Mouse (Mus musculus): ENCODE measurements around the gene Polg2. TPM values are rescaled to one million over a fixed set of nuclear protein-coding genes. Genes with fewer than 3 reads are reported as not detected.
A peak's percentile ranks its signal among the peaks of the same experiment; 100 is the strongest.
"Not testable (repeated sequence)": the region's sequence is repeated elsewhere in the genome, so short reads cannot be mapped to it uniquely, and the experiment has no call there.

Gene Polg2
- total RNA-seq, 2 experiments from 2014 or later = 3.1 to 3.5 TPM

DNA sequence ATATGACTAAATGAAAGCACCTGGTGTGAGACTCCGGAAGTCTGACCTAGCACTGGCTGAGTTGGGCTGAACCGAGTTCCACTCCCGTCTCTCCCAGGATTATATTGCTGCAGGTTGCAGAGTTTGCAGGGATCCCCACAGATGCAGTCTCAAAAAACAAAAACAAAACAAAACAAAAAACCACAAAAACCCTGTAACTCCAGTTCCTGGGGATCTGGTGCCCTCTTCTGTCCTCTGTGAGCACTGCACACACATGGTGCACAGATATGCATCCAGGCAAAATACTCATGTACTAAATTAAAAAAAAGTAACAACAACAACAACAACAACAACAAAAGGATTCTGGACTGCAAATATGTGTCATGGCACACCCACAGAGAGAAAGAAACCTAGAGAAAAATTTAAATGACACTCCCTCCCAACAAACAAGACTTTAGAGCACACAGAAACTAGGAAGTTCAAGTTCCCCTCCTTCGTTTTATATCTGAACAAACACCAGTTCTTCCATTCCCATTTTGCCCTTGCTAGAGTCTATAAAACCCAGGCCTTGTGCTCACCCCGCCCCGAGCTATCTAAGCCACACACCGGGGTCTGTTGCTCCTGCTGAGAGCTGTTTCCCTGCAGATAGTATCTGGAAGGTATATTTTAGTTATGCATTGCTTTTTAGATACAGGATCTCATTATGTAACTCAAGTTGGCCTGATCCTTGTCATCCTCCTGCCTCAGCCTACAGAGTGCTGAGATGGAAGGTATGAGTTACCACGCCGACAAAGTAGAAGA is 9.0 kb downstream of the Polg2 start:
- intact Hi-C loops (cut with DNase I; ENCODE audit: low total_unique reads) = no loop called here
- no peak for DNase-seq

DNA sequence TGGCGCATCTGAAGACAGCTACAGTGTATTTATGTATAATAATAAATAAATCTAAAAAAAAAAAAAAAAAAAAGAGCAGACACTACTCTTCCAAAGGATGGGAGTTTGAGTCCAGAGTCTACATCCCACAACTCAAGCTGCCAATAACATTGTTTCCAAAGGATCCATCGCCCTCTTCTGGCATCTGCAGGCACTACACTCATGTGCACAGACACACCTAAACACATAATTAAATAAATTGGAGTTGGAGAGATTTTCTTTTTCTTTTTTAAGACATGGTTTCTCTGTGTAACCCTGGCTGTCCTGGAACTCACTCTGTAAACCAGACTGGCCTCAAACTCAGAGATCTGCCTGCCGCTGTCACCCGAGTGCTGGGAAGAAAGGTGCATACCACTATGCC is 11.8 kb downstream of the Polg2 start:
- DNase-seq = no peak
- intact Hi-C loops (cut with DNase I; ENCODE audit: low total_unique reads) = no loop called here

DNA sequence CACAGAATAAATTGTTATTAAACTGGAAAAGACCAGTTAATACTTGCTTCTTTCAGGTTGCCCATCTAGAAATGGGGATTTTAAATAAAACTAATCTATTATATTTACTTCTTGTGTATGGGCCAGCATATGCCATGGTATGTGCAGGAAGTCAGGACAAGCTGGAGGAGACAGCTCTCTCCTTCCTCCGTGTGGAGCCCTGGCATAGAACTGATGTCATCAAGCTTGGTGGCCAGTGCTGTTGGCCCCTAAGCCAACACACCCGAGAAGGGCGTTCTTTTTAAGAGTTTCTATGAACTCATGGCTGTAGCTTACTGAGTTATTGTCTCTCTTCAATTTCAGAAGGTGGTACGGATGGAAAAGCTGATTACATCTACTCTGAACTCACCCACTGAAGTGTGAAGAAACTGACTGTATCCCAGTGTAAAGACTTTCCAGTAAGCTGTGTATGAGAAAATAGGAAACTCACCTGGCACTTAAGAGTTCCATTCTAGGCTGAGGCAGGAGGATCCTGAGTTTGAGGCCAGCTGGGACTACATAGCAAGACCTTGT is 12.7 kb downstream of the Polg2 start:
- no peak for DNase-seq
- intact Hi-C loops (cut with DNase I; ENCODE audit: low total_unique reads) = no loop called here

DNA sequence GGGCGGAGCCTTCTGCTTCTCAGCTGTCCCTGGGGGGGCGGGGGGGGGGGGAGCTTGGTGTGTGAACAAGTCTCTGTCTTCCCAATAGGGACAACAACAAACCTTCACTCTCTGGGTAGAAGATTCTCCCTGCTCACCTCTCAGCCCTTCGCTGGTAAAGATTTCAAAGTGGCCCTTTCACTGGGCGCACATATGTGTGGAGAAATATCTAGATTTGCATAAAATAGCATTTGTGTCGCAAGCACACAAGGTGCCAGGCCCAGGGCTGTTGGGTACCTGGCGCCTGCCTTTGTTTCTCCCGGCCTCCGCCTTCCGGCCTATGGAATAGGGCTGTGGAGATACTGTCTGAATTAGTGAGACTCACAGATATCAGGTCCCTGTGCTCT is 16.5 kb downstream of the Polg2 start:
- intact Hi-C loops (cut with DNase I; ENCODE audit: low total_unique reads) = no loop called here
- DNase-seq = no peak

DNA sequence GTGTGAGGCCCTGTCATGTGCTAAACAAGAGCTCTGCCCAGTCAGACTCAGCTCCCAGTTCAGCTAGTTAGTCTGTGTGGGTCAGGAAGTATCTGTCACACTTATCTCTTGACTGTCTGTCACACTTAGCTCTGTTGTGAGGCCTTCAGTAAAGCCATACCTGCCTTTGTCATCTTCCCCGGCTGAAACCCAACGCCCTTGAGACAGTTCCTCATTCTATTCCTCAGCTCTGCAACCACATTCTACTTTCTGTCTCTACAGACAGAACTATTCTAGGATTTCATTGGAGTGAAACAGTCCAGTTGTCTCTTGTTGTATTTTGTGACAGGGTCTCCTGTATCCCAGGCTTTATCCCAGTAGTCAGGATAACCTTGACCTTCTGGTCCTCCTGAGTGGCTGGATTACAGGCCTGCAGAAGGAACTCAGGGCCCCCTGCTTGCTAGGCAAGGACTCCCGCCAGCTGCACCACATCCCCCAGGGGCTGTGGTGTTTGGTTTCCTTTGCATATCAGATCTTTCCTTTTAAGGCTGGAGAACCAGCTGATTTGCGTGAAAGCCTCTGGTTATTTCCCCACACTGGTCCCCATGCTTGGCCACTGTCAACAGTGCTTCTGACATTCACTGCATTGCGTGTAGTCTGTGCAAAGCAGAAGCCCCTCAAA is 17.1 kb downstream of the Polg2 start:
- DNase-seq = peak; percentile 36
- intact Hi-C loops (cut with DNase I; ENCODE audit: low total_unique reads) = no loop called here

DNA sequence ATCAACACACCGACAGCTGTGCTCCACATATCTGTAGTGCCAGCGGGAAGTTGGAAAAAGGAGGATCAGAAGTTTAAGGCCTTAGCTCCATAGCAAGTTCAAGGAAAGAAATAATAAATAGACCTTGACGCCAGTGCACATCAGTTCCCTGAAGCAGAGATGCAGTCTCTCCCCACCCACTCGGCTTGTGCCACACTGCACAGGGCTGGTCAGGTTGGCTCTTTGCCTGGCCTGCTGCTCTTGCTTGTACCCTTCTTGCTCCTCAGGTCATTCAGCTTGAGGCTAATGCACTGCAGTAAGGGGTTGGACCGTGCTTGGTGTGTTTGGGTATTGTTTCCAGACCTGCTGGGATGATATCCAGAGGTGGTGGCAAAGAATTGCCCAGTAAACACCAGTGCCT is 18.8 kb downstream of the Polg2 start:
- intact Hi-C loops (cut with DNase I; ENCODE audit: low total_unique reads) = no loop called here

DNA sequence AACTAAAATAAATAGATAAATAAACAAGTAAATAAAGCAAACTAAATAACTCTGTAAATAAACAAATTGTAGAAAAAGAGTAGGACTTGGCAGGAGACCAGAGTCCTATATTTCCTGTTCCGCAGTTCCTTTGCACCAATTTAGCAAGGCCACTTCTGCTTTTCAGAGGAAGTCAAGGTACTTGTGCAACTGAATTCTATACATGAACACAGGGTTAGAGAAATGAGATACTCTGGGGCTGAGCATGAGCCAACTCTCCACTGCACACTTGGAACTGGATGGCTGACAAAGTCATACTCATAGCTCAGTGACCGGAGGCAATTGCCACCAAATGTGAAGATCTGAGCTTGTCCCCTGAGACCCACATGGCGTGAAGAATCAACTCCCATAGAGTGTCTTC is 20.3 kb downstream of the Polg2 start:
- intact Hi-C loops (cut with DNase I; ENCODE audit: low total_unique reads) = loop anchor here (10.0 kb wide), 1 partner anchor 254 kb away; no protein-coding TSS in a partner anchor
- no peak for DNase-seq

More for the DNA sequence above, 18.8 kb downstream of the Polg2 start:
- DNase-seq = no peak

DNA sequence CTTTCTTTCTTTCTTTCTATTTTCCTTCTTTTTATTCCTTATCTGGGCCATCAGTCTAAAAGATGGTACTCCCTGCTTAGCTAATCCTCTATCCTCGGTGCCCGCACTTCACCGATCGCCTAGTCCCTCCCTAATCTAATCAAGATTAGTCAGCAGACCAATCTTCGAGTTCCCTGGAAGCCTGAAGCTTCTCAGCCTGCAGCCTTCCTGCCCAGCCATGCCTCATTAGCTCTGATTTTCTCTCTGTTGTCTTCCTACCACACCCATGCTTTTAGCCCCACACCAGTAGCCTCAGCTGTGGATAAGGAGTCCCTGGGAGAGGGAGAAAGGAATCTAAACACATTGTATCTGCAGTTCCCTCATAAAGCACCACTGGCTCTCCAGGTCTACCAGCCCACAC is 23.8 kb downstream of the Polg2 start:
- intact Hi-C loops (cut with DNase I; ENCODE audit: low total_unique reads) = loop anchor here (10.0 kb wide), 1 partner anchor 251 kb away; no protein-coding TSS in a partner anchor

DNA sequence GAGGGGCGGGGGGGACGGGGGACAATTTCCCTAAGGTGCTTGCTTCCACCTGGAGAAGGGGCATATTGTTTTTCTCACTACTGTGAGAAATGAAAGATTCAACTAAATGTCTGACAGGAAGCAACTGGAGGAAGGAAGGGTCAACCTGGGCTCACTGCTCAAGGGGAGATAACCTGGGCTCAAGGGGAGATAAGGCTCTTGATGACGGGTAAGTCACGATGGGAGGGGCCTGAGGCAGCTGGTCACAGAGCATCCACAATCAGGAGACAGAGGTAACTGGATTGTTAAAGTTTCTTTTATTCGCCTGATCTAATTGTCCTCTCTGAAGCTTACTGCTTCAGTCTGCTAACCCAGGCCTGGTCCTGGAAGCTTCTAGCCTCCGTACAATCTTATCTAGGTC is 26.0 kb downstream of the Polg2 start:
- no peak for DNase-seq
- intact Hi-C loops (cut with DNase I; ENCODE audit: low total_unique reads) = loop anchor here (10.0 kb wide), 1 partner anchor 249 kb away; no protein-coding TSS in a partner anchor

More for the DNA sequence above, 23.8 kb downstream of the Polg2 start:
- no peak for DNase-seq

DNA sequence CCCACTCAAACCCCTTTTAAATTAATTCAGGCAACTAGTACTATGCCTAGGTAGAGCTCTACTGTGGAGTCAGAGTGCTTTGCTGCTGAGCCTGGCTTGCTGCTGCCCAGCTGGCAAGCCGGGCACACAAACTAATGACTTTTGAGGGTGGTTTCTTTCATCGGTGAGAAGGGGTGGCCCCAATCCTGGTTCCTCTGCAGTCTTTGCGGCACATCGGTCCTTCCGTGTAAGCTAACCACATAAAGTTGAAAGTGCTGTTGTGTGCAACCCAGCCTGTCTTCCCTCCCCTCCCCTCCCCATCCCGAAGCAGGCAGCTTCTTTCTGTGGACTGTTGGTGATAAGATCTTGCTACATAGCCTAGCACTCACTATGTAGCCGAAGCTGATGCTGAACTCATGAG is 27.2 kb downstream of the Polg2 start:
- DNase-seq = no peak
- intact Hi-C loops (cut with DNase I; ENCODE audit: low total_unique reads) = loop anchor here (10.0 kb wide), 1 partner anchor 247 kb away; no protein-coding TSS in a partner anchor

DNA sequence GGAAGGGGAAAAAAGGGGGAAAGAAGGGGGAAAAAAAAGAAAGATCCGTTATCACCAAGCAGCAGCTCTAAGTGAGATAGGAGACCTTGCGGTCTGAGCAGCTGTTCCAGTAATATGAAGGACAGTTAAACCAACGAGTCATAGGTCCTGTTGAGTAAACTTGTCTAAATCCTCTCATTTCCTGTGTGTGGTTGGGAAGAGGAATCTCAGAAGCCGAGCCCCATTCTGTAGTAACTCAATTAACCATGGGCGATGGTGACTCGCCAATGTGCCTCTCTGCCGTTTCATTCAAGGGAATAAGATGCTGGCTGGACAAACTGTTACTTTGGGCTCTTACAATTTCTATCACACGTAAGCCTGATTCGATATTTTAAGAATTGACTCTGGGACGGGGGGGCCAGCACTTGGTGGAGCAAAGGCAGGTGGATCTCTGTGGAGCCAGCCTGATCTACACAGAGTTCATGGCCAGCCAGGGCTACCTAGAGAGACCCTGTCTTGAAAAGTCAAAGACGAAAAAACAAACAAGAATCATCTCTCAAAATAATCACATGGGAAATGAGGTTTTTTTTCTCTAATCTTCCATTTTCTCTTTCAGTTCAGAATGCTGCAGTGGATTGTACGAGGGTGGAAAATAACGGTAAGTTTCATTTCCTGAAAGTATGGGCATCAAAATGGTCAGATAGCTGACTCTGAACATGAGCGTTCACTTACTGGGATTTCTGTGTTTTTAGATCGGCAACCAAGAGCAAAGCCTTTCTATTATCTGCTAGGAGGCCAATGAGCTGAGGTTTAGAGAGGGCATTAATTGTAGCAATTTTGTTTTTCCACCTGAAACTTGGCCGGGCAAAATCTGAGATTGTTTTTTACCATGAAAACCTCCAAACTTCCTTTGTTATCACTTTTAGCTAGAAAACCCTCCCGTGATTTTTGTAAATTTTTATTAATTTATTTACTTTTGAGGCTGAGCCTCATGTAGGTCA is 28.0 kb downstream of the Polg2 start, which contains the start of gene Milr1:
TSS of gene Milr1 (plus strand) at position 188 of the 980 bp plus-strand sequence.
- intact Hi-C loops (cut with DNase I; ENCODE audit: low total_unique reads) = loop anchor here (10.0 kb wide), 1 partner anchor 247 kb away; no protein-coding TSS in a partner anchor
- DNase-seq = no peak

DNA sequence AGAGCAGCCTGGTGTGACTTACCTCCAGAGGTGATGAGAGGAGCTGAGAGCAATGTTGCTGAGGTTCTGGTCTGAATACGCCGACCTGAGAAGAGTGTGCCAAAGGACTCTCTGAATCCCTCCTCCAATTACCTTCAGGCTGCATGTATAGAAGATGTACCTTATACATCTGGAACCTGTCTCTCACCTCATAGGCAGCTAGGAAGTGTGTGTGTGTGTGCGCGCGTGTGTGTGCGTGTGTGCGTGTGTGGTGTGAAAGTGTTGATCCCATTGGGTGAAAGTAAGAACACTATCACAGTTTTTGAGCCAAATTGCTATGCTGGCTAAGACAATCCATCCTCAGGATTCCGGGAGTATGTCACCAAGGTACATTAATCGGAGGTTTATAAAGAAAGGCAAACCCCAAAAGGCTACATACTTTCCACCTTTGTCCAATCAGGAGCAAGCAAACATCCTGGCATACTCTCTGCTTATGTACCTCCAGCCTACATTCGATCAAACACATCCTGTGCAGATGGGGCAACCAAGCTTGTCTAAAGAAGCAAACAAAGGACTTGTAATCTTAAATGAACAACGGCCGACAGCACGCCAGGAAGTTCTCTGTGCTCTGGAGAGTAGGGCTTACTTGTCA is 29.1 kb downstream of the Polg2 start, which contains the start of gene Pecam1:
TSS of gene Pecam1 (minus strand) at position 508 of the 631 bp plus-strand sequence.
- intact Hi-C loops (cut with DNase I; ENCODE audit: low total_unique reads) = loop anchor here (10.0 kb wide), 1 partner anchor 245 kb away; no protein-coding TSS in a partner anchor
- DNase-seq = no peak

DNA sequence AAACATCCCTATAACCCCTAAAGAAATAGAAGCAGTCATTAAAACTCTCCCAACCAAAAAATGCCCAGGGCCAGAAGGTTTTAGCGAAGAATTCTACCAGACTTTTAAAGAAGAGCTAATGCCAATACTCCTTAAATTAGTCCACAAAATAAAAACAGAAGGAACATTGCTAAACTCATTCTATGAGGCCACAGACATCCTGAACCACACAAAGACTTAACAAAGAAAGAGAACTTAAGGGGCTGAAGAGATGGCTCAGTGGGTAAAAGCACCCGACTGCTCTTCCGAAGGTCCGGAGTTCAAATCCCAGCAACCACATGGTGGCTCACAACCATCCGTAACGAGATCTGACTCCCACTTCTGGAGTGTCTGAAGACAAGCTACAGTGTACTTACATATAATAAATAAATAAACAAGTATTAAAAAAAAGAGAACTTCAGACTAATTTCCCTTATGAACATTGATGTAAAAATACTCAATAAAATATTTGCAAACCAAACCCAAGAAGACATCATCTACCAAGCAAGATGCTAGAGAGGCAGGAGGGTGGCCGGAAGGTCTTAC is 29.7 kb downstream of the Polg2 start:
- intact Hi-C loops (cut with DNase I; ENCODE audit: low total_unique reads) = loop anchor here (10.0 kb wide), 1 partner anchor 245 kb away; no protein-coding TSS in a partner anchor
- not testable (repeated sequence) for DNase-seq

DNA sequence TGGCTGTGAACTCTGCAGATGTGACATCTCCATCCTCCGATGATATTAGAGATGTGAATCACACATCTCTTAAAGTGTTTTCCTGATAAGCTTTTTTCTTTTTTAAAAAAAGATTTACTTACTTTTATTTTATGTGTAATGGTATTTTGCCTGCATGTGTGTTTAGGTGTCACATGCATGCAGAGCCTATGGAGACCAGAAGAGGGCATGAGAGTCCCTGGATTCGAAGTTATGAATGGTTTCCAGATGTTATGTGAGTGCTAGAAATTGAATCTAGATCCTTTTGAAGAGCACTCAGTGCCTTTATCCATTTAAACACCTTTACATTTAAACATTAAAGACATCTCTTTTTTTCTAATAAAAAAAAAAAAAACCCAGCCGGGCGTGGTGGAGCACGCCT is 34.4 kb downstream of the Polg2 start:
- intact Hi-C loops (cut with DNase I; ENCODE audit: low total_unique reads) = loop anchor here (2.0 kb wide), 1 partner anchor 96 kb away; no protein-coding TSS in a partner anchor
- DNase-seq = no peak

DNA sequence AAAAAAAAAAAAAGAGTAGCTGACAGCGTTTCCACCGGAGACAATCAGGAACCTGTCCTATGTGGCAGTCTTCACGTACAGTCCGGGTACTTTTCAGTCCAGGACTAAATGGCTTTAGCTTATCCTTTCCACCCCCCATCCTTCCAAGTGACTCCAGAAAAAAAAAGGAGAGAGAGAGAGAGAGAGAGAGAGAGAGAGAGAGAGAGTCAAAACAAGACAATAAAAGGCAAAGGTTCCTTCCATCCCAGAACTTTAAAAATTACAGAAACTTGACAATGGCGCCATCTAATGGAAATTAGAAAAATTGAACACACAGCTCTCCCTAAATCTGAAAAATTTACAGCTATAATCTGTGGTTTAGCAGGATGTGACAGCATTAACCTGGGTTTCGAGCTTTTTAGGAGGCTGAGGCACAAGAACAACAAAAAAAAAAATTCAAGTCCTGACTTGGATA is 36.9 kb downstream of the Polg2 start:
- intact Hi-C loops (cut with DNase I; ENCODE audit: low total_unique reads) = no loop called here
- no peak for DNase-seq

DNA sequence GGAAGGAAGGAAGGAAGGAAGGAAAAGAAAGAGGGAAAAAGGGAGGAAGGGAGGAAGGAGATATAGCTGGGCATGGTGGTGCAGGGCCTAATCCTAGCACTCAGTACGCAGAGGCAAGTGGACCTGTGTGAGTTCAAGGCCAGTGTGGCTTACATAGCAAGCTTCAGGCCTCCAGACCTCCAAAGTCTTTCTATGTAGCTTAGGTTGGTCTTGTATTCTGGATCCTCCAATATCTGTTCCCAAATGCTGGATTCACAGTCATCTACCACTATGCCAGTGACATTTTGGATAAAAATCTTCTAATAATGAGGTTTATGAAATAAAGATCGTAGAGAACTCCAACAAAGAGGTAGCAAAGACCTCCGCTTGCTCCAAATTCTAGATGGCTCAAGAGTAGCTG is 37.5 kb downstream of the Polg2 start:
- intact Hi-C loops (cut with DNase I; ENCODE audit: low total_unique reads) = no loop called here
- DNase-seq = no peak

DNA sequence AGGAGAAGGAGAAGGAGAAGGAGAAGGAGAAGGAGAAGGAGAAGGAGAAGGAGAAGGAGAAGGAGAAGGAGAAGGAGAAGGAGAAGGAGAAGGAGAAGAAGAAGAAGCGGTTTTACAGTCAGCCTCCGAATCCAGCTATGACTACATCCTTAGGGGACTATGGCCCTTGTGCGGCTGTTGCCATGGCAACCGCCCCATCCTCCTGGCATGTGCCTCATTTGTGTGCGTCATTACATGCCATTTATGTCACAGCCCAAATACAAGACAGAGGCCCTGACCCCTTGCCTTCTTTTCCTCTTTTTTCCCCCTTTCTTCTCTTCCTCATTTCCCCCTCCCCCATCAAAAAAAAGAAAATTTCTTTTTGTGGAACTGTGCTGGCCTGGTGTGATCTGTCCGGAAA is 38.1 kb downstream of the Polg2 start:
- DNase-seq = no peak
- intact Hi-C loops (cut with DNase I; ENCODE audit: low total_unique reads) = no loop called here

DNA sequence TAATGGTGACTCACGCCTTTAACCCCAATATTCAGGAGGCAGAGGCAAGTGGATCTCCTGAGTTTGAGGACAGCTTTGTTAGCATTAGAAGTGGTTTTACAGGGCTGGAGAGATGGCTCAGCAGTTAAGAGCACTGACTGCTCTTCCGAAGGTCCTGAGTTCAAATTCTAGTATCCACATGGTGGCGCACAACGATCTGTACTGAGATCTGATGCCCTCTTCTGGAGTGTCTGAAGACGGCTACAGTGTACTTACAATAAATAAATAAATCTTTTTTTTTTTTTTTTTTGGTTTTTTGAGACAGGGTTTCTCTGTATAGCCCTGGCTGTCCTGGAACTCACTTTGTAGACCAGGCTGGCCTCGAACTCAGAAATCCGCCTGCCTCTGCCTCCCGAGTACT is 38.6 kb downstream of the Polg2 start:
- DNase-seq; intact Hi-C loops (cut with DNase I; ENCODE audit: low total_unique reads): not testable (repeated sequence)
